Mouse (Mus musculus) kidney, postnatal 4 days (tissue): Measurements from ENCODE around the gene Pxn.
"Not testable (repeated sequence)": the region's sequence is repeated elsewhere in the genome, so short reads cannot be mapped to it uniquely, and the experiment has no call there.

Experiments used
- DNase-seq, 2 experiments: peaks; one replicate each; pipeline ENCODE4 v3.0.0; 2021; ENCODE audit warnings: mixed read lengths in 2 of 2

Pxn gene

DNA sequence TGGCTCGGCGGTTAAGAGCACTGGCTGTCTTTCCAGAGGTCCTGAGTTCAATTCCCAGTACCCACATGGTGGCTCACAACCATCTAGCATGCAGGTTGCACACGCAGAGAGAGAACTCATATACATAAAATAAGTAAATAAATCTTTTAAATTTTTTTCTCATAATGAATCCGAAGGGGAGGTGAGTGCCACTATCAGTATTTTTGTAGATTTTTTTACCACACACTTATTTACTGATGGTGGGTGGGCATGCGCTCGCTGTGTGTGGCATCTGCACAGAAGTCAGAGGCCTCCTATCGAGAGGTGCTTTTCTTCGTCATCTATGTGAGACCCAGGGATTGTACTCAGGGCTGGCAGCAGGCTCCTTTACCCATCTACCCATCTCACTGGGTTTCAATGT is 19.1 kb upstream of the Pxn start:
- DNase-seq, result no peak

DNA sequence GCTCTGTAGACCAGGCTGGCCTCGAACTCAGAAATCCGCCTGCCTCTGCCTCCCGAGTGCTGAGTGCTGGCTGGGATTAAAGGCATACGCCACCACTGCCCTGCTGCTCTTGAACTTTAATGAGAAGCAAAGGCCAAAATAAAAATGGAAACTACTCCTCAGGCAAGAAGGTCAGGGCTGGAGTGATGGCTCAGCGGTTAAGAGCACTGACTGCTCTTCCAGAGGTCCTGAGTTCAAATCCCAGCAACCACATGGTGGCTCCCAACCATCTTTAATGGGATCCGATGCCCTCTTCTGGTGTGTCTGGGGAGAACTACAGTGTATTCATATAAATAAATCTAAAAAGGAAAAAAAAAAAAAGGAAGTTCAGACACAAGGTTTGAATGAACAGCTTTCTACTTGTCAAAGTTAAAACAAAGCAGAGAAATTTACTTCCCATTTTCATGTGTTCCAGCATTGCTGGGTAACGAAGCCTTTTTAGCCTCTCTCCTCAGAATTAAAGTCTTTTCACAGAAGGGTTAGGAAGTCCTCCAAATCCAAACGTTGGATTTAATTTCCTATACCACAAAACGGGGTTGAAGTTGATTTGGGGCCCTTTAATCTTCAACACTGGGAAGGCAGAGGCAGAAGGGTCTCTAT is 18.4 kb upstream of the Pxn start:
- no peak for DNase-seq

GRCm38 (mm10) chr5:115488841-115489698 is 17.4 kb upstream of the Pxn start:
- peak; percentile 78 to 88 for DNase-seq

DNA sequence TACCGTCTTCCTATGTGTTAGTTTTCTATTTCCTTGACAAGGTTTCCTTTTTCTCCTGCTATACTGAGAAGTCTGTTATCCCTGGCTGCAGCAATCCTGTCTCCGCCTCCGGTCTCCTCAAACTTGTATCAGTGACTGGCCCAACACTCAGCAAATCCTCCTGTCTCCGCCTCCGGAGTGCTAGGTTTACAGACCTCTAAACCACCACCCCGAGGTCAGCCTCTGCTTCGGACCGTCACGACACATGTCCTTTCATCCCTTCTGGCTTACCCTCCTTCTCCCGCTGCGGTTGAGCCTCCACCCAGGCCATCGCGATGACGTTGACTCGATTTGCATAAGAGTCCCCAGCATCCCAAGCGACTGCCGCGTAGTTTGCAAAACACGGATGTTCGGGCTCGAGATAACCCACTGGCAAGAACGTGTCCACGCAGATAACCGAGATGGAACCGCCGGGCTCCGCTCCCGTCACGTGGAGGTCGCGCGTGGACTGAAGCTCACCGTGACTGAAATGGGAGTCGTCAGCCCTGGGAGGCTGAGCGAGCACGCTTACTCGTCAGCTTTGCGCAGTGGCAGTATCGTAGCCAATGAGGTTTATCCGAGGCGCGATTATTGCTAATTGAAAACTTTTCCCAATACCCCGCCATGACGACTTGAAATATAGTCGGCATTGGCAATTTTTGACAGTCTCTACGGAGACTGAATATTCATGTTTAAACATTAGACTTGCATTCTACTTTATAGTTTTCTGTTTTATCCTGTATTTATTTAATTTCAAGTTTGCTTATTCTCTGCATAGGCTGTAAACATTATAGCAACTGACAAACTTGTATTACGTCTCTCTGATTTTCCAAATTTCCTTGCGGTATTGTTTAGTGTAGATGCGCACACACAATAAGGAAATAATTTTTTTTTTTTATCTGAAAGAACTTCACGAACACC is 16.5 kb upstream of the Pxn start:
- peak; percentile 87 to 93 for DNase-seq

GRCm38 (mm10) chr5:115490638-115491000 is 15.9 kb upstream of the Pxn start:
- DNase-seq, result no peak

- no peak for DNase-seq
Measured at GRCm38 (mm10) chr5:115491076-115491475, 15.4 kb upstream of the Pxn start.

DNA sequence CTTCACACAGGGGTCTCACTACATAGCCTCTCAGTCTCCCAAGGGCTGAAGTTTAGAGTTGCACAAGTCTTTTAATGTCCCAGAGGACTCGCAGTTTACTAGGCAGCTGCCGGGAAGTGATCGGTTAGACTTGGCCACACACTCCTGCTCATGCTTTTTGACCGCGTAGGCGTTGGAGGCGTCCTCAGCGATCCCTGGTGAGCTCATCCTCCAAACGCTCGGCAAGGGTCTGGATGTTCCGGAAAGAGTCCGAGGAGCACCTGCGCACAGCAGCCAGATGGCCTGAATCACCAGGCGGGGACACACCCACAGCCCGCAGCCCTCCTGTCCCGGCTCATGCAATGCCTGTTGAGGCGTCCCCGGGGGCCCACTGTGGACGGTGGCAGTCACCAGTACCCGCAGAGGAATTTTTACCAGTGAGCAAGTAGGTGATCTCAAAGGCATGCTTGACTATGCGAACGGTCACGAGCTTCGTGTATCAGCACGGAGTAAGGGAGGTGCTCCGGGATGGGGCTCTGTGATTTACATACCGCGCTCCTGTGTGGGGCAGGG is 14.6 kb upstream of the Pxn start:
- DNase-seq, result peak; percentile 56 to 75

GRCm38 (mm10) chr5:115492711-115493335 is 13.7 kb upstream of the Pxn start:
- no peak for DNase-seq

DNA sequence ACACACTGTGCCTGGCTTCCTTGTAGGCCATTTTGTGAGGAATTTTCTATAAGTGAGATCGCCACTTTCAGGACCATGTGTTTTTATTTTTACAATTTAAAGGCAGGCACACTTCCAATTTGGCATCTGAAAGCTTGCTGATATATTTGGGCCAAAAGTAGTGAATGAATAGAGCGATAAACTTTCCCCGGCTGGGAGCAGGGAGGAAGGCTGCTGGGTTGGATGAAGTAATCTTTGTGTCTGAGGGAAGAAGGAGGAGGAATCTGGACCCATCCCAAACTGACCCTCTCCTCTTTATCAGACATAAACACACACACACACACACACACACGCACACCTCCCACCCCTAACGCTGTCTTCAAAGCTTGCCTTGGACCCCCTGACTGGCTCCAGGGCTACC is 13.0 kb upstream of the Pxn start:
- DNase-seq, result no peak

DNA sequence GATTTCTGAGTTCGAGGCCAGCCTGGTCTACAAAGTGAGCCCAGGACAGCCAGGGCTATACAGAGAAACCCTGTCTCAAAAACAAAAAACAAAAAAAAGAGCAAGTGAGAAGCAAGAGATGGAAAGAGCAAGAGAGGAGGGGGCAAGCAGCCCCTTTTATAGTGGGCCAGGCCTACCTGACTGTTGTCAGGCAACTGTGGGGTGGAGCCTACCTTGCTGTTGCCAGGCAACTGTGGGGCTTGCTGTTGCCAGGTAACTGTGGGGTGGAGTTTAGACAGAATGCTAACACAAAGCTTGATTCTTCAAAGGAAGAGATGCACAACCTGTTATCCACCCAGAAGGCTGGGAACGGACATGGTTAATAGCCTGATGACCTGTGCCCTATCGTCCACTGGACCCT is 10.9 kb upstream of the Pxn start:
- DNase-seq, result not testable (repeated sequence)

GRCm38 (mm10) chr5:115497033-115497432 is 9.4 kb upstream of the Pxn start:
- DNase-seq, result no peak

DNA sequence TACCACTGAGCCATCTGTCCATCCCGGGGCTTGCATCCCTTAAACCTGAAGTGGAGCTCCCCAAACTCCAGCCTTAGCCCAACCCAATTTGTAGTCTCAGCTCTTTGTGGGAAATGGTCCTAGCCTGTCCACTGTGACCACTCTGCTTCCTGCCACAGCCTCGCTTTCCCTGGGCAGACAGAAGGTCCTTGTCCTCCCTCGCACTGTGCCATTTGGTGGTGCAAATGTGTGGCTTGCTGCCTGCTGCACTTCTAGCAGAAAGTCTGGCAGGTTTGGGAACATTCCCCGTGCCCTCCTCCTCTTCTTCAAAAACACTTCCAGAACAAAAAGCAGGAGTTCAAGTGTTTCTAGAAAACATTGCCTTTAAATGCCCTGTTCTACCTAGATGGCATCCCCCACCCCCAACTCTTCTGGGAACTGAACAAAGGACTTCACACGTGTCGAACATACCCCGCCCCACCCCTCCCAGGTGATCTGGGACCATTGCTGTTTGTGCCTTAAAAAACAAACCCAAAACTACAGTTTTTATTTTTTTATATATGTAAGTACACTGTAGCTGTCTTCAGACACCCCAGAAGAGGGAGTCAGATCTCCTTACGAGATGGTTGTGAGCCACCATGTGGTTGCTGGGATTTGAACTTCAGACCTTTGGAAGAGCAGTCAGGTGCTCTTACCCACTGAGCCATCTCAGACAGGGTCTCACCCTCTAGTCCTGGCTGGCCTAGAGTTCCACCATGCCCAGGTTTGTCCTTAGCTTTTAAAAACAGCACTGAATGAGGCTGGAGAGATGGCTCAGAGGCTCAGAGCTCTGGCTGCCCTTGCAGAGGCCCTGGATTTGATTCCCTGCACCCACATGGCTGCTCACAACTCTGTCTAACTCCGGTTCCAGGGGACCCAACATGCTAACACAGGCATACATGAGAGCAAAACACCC is 7.9 kb upstream of the Pxn start:
- DNase-seq, result no peak

DNA sequence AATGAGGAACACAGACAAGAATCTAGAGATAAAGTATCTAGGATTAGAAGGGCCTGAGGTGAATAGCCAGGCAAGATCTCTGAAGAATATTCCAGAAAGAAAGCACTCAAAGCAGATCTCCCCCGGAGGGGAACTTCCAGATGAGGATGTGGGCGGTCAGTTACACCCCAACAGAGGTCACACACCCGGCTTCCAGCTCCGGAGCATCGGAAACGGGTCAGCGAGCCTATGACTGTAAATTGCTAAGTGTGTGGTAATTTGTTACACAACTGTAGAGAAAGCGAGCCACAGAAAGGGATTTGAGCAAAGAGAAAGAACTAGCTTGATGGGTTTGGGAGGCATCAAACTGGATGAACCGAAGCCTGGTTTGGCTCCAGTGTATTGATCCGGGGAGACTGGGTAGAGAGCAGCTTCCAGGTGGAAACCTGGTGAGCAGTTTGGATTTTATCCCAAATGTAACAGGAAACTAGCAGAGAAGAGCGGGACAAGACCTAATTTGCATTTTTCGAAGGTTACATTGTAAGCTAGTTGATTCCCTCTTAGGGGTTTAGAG is 6.0 kb upstream of the Pxn start:
- DNase-seq, result peak; percentile 49 to 64

- DNase-seq, result no peak
Measured at GRCm38 (mm10) chr5:115503035-115503434, 3.4 kb upstream of the Pxn start.

- DNase-seq, result not testable (repeated sequence)
Measured at GRCm38 (mm10) chr5:115505617-115506016, 859 bp upstream of the Pxn start.

DNA sequence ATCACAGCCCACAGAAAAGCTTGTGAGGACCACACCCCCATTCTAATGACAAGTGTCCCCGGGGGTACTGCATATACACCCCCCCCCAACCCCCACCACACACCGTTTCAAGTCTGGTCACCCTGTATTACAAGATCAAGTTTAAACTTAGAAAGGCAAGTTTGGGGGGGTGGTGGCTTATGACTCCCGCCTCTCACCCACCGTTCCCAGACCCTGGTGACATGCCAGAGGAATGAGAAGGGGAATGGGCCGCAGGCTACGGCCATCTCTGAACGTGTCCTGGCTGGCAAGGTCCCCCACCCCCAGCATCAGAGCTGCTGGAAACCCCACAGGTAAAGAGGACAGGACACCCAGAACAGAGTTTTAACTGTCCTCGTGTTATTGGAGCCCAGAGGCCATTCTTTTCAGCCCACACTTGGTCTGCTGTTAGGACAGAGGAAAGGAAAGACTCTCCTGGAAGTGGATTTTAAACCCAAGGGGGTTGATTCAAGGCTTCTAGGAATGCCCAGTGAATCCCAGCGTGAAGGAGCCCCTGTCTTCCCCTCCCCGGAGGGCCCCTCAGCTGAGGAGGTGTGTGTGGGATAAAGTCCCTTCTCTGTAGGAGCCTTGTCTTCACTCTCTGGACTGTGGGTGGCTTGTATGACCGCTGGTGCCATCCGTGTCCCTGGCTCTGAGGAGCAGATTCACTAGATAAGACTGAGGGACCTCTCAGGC is 948 bp downstream of the Pxn start:
- no peak for DNase-seq

- peak; percentile 67 to 72 for DNase-seq
Measured at GRCm38 (mm10) chr5:115507981-115508858, 1.7 kb downstream of the Pxn start.

GRCm38 (mm10) chr5:115508859-115509147 is 2.3 kb downstream of the Pxn start:
- peak; percentile 85 to 92 for DNase-seq

GRCm38 (mm10) chr5:115509321-115509761 is 2.9 kb downstream of the Pxn start:
- peak; percentile 61 to 75 for DNase-seq
